Mouse (Mus musculus): ENCODE data around the gene Washc4.
A peak's percentile ranks its signal among the peaks of the same experiment; 100 is the strongest.
"Not testable (repeated sequence)": the region's sequence is repeated elsewhere in the genome, so short reads cannot be mapped to it uniquely, and the experiment has no call there.

The Washc4 gene

GRCm38 (mm10) chr10:83543439-83544102 is at the start of gene Washc4:
TSS of gene Washc4 (plus strand) at chr10:83543752.
- peak; percentile 92 for DNase-seq (ENCODE audit: low read depth, low spot score)

- DNase-seq (ENCODE audit: low read depth, low spot score): no peak
Observed at GRCm38 (mm10) chr10:83497321-83497720, 46.2 kb upstream of the Washc4 start.

- DNase-seq (ENCODE audit: low read depth, low spot score): no peak
Observed at GRCm38 (mm10) chr10:83508962-83509660, 34.4 kb upstream of the Washc4 start.

GRCm38 (mm10) chr10:83511304-83511703 is 32.2 kb upstream of the Washc4 start:
- DNase-seq (ENCODE audit: low read depth, low spot score): no peak

- DNase-seq (ENCODE audit: low read depth, low spot score): no peak
Observed at GRCm38 (mm10) chr10:83513736-83514135, 29.8 kb upstream of the Washc4 start.

GRCm38 (mm10) chr10:83520990-83521389 is 22.6 kb upstream of the Washc4 start:
- DNase-seq (ENCODE audit: low read depth, low spot score): no peak

- not testable (repeated sequence) for DNase-seq (ENCODE audit: low read depth, low spot score)
Observed at GRCm38 (mm10) chr10:83524238-83524637, 19.3 kb upstream of the Washc4 start.

GRCm38 (mm10) chr10:83530384-83530967 is 13.1 kb upstream of the Washc4 start:
- no peak for DNase-seq (ENCODE audit: low read depth, low spot score)

- peak; percentile 11 for DNase-seq (ENCODE audit: low read depth, low spot score)
Observed at GRCm38 (mm10) chr10:83533258-83533909, 10.2 kb upstream of the Washc4 start.

GRCm38 (mm10) chr10:83533910-83534283 is 9.7 kb upstream of the Washc4 start, which contains the start of gene Aldh1l2:
TSS of gene Aldh1l2 (minus strand) at chr10:83534140.
- peak; percentile 83 for DNase-seq (ENCODE audit: low read depth, low spot score)

- no peak for DNase-seq (ENCODE audit: low read depth, low spot score)
Observed at GRCm38 (mm10) chr10:83536436-83536835, 7.1 kb upstream of the Washc4 start.

GRCm38 (mm10) chr10:83539311-83539980 is 4.1 kb upstream of the Washc4 start:
- DNase-seq (ENCODE audit: low read depth, low spot score): no peak

GRCm38 (mm10) chr10:83540092-83540491 is 3.5 kb upstream of the Washc4 start:
- DNase-seq (ENCODE audit: low read depth, low spot score): peak; percentile 30

- DNase-seq (ENCODE audit: low read depth, low spot score): no peak
Observed at GRCm38 (mm10) chr10:83542241-83542640, 1.3 kb upstream of the Washc4 start.

- no peak for DNase-seq (ENCODE audit: low read depth, low spot score)
Observed at GRCm38 (mm10) chr10:83544103-83544479, 539 bp downstream of the Washc4 start.

- no peak for DNase-seq (ENCODE audit: low read depth, low spot score)
Observed at GRCm38 (mm10) chr10:83545341-83545740, 1.8 kb downstream of the Washc4 start.

- no peak for DNase-seq (ENCODE audit: low read depth, low spot score)
Observed at GRCm38 (mm10) chr10:83563005-83563404, 19.5 kb downstream of the Washc4 start.

- DNase-seq (ENCODE audit: low read depth, low spot score): no peak
Observed at GRCm38 (mm10) chr10:83565449-83566441, 22.2 kb downstream of the Washc4 start.

- no peak for DNase-seq (ENCODE audit: low read depth, low spot score)
Observed at GRCm38 (mm10) chr10:83590801-83591200, 47.2 kb downstream of the Washc4 start.

GRCm38 (mm10) chr10:83592616-83593015 is 49.1 kb downstream of the Washc4 start:
- DNase-seq (ENCODE audit: low read depth, low spot score): no peak

Data from mesoderm, embryonic 11.5 days (tissue).